Mouse (Mus musculus): ENCODE measurements around the gene Gm12830. TPM values are rescaled to one million over a fixed set of nuclear protein-coding genes. Genes with fewer than 3 reads are reported as not detected.

Gm12830 gene
- polyA plus RNA-seq, 1 experiment from 2014 or later: not detected

Other genes with a start within 250 kb of the Gm12830 start
- gene Foxd2, start 87.2 kb downstream of the Gm12830 start, polyA plus RNA-seq (2016; fragmentation: Nextera tagmentation; extraction: Ambion mirVana): 1.6 and 1.7 TPM in 2 replicates
- 1.1 and 1.5 TPM in 2 replicates for gene Foxe3, start 104.3 kb downstream of the Gm12830 start, polyA plus RNA-seq (2016; fragmentation: Nextera tagmentation; extraction: Ambion mirVana)
- 74.1 and 74.9 TPM in 2 replicates for gene Cmpk1, start 165.5 kb downstream of the Gm12830 start, polyA plus RNA-seq (2016; fragmentation: Nextera tagmentation; extraction: Ambion mirVana)
- 22.0 and 24.3 TPM in 2 replicates for gene Stil, start 178.4 kb downstream of the Gm12830 start, polyA plus RNA-seq (2016; fragmentation: Nextera tagmentation; extraction: Ambion mirVana)
- 1.5 and 2.2 TPM in 2 replicates for gene Tal1, start 234.7 kb downstream of the Gm12830 start, polyA plus RNA-seq (2016; fragmentation: Nextera tagmentation; extraction: Ambion mirVana)

Measured in forebrain, embryonic 10.5 days (tissue).